Mouse (Mus musculus): ENCODE measurements at regions not wholly inside any gene's neighbourhood (a gene's known extent, or its start where the extent isn't known, plus 50 kb on each side); places are given as distances from the start of the nearest gene placed in this dataset.

DNA sequence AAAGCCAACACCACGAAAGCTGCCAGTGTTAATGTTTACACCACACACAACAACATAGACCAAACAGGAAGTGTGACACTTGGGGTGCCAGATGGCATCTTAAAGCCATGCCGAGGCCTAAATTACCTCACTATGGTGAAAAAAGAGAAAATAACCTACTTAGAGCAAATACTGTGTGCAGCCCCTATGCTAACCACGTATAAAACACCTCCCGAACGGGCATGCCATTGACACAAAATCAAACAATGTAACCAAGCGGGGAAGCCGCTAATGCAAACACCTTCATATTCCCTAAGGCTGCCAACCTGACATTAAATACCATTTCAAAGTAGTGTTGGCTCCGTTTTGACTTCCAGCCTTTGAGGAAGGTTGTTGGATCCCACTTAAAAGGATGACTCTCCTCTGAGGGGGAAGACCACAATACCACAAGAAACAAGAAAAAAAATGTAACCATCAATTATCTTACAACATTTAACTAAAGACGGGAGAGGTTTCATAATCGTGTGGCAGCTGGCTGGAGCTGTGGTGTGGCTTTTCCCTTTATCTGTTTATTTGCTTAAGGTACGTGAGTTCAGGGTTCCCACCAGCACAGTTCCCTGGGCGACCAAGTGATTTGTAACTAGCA lies 96.1 kb upstream of the Lef1 start:
- no peaks in the 10 kb centered on the region for H3K36me3 ChIP-seq (ENCODE audit: poor library complexity, severe bottlenecking)
- H3K4me1 ChIP-seq = peaks cover 3% of the 10 kb centered on the region
- no peak overlapping the region for H3K4me2 ChIP-seq
- 80% methylated on average over 12 of the region's 12 CpGs for WGBS
- no peak overlapping the region for H3K27ac ChIP-seq
- no peak for ATAC-seq
- H3K9ac ChIP-seq = no peak overlapping the region
- no peaks in the 10 kb centered on the region for H3K9me3 ChIP-seq (replicated peaks)
- no peaks in the 10 kb centered on the region for H3K27me3 ChIP-seq
- H3K4me3 ChIP-seq = no peak overlapping the region

DNA sequence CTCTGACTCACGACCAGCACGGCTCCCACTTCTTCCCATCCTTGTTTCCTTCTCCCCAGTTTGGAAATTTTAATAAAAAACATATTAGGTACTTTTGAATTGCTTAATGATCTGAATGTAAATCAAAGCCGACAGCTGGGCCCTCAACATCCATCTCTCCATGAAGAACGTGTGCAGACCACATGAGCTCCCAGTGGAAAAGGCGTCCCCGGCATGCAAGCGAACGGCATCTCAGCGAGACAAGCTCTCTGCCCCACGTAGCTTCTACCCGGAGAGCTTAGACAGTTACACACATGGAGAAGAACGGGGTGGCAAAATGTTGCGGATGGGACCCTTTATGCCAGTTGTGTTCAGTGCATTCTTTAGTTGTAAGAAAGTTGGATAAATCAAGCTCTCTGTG lies 109.6 kb upstream of the Lef1 start:
- no peak for ATAC-seq
- 89% methylated on average over 13 of the region's 13 CpGs for WGBS
- no peak overlapping the region for H3K27ac ChIP-seq
- H3K9me3 ChIP-seq (replicated peaks) = no peaks in the 10 kb centered on the region
- H3K27me3 ChIP-seq = no peaks in the 10 kb centered on the region
- no peak overlapping the region for H3K4me3 ChIP-seq
- no peak overlapping the region for H3K4me2 ChIP-seq
- H3K9ac ChIP-seq = no peak overlapping the region
- H3K36me3 ChIP-seq (ENCODE audit: poor library complexity, severe bottlenecking) = no peaks in the 10 kb centered on the region
- peaks cover 6% of the 10 kb centered on the region; the same call in 1 of the 2 replicates for H3K4me1 ChIP-seq

DNA sequence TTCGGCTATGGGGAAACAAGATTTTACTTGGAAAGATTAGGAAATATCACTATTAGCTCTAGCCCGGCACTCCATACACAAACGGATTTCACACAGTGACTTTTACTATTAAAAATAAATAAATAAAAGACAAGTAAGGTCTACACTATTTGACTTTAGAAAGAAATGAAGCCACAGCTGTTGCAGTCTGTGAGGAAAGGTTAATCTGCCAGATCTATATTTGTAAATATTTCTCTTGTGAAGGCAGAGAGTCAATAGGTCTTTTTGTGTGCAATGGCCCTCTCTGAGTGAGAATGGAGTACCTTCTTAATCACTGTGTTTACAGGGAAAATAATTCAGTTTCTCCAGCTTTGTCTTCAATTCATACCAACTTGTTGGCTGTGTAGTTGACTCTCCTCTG lies 110.0 kb upstream of the Lef1 start:
- Histone ChIP-seq H3K4me1 (peaks cover 6% of the 10 kb centered on the region; the same call in 1 of the 2 replicates), H3K36me3 (ENCODE audit: poor library complexity, severe bottlenecking) (no peaks in the 10 kb centered on the region), H3K4me3 (no peak overlapping the region), H3K27ac (no peak overlapping the region), H3K9ac (no peak overlapping the region), H3K9me3 (replicated peaks) (no peaks in the 10 kb centered on the region), H3K4me2 (no peak overlapping the region), H3K27me3 (no peaks in the 10 kb centered on the region)
- WGBS = 69% methylated on average over 3 of the region's 3 CpGs
- no peak for ATAC-seq

DNA sequence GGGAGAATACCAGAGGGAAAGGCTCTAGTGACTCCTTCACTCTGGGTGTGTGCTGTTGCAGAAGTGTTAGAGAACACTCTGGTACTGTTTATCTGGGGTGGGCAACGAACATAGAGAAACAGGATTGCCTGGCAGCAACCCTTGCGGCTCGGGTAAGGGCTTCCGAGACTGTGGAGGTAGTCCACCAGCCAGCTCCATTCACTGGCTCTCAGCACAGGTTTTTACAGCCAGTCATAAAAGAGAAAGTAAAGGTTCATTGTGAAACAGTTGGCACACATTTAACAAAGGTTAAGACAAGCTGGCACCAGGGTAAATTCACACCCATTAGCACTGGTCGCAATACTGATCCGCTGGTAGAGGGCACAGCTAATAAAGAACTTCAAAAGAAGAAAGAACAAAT lies 110.5 kb upstream of the Lef1 start:
- 64% methylated on average over 6 of the region's 6 CpGs for WGBS
- no peak overlapping the region for H3K27ac ChIP-seq
- H3K27me3 ChIP-seq = no peaks in the 10 kb centered on the region
- H3K4me2 ChIP-seq = no peak overlapping the region
- no peaks in the 10 kb centered on the region for H3K36me3 ChIP-seq (ENCODE audit: poor library complexity, severe bottlenecking)
- peaks cover 6% of the 10 kb centered on the region; the same call in 1 of the 2 replicates for H3K4me1 ChIP-seq
- H3K9ac ChIP-seq = no peak overlapping the region
- no peak overlapping the region for H3K4me3 ChIP-seq
- H3K9me3 ChIP-seq (replicated peaks) = no peaks in the 10 kb centered on the region
- no peak for ATAC-seq

DNA sequence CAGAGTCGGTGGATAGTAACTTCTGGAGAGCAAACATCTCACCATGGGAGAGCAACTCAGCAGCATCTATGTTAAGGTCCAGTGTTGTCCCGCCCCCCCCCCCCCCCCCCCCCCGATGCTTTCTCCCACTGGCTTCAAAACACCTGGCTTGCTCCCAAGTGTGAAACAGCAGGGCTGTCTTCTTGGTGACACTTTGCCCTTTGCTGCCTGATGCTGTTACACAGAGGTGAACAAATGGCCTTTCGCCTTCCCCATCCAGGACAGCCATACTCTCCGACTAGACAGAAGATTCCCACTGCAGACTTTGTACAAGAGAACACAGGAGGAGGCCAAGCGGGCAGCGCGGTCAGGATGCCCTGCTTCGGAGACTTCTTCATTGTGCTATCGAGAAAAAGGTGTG lies 111.8 kb upstream of the Lef1 start:
- H3K4me1 ChIP-seq = peaks cover 6% of the 10 kb centered on the region; the same call in 1 of the 2 replicates
- no peaks in the 10 kb centered on the region for H3K27me3 ChIP-seq
- H3K4me3 ChIP-seq = no peak overlapping the region
- H3K36me3 ChIP-seq (ENCODE audit: poor library complexity, severe bottlenecking) = no peaks in the 10 kb centered on the region
- WGBS = 82% methylated on average over 9 of the region's 10 CpGs
- H3K9ac ChIP-seq = no peak overlapping the region
- no peak overlapping the region for H3K27ac ChIP-seq
- no peak overlapping the region for H3K4me2 ChIP-seq
- no peak for ATAC-seq
- H3K9me3 ChIP-seq (replicated peaks) = no peaks in the 10 kb centered on the region

DNA sequence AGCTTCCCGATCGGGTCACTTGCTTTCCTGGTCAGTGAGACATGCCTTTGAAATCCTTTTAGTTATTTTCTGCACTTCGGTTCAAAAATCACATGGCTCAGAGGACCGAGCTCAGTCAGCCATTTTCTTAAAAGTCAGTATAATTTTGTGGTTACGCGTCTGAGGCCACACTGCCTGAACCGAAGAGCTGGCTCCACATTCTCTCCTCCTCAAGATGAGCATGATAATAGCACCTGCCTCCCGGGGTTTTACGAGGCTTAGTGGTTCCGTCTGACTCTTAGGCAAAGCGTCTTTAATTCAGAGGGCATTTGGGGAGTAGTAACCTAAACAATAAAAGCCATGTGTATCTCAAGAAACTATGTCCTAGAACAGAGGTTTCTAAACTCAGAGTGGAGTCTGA lies 113.5 kb upstream of the Lef1 start:
- H3K9me3 ChIP-seq (replicated peaks) = no peaks in the 10 kb centered on the region
- ATAC-seq = no peak
- H3K9ac ChIP-seq = no peak overlapping the region
- no peaks in the 10 kb centered on the region for H3K27me3 ChIP-seq
- WGBS = 63% methylated on average over 11 of the region's 11 CpGs
- H3K27ac ChIP-seq = no peak overlapping the region
- H3K36me3 ChIP-seq (ENCODE audit: poor library complexity, severe bottlenecking) = no peaks in the 10 kb centered on the region
- H3K4me1 ChIP-seq = peaks cover 6% of the 10 kb centered on the region; the same call in 1 of the 2 replicates
- H3K4me2 ChIP-seq = no peak overlapping the region
- H3K4me3 ChIP-seq = no peak overlapping the region

DNA sequence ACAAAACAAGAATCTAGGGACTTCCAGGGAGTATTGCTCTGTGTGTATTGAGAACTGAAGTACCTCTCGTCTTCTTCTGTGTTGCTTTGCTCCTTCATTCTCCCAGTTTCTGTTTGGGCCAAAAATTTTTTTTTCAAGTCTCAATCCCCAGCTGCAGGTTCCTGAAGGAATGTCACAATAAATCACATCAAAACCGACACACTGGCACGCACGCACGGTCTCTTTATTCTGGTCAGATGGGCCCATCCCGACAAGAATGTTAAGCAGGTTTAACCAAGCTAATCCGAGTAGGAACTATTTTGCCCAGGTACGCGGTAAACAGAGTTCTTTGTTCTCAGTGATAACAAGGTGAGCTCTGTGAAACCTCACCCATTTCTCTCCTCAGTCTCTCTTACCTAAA lies 118.3 kb upstream of the Lef1 start:
- no peaks in the 10 kb centered on the region for H3K36me3 ChIP-seq (ENCODE audit: poor library complexity, severe bottlenecking)
- ATAC-seq = no peak
- 45% methylated on average over 9 of the region's 9 CpGs for WGBS
- no peaks in the 10 kb centered on the region for H3K9me3 ChIP-seq (replicated peaks)
- H3K27me3 ChIP-seq = no peaks in the 10 kb centered on the region
- H3K4me3 ChIP-seq = no peak overlapping the region
- no peak overlapping the region for H3K4me2 ChIP-seq
- no peaks in the 10 kb centered on the region for H3K4me1 ChIP-seq
- no peak overlapping the region for H3K27ac ChIP-seq
- no peak overlapping the region for H3K9ac ChIP-seq

DNA sequence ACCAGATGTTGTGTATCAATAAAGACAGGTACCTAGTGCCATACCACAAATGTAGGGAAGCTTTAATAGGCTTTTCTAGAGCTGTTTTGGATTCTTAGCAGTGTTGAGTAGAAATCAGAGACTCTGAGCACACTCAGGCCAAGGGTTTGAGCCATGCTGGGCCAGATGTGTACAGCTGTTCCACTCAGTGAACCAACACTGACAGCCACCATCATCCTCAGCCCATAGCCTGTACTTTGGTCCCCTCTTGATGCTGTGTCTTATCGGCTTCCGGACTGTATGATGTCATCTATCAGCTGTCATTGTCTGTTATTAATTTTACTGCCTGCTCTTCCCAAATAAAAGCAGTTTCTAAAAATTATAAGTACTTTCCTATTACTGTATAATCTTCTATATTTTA lies 123.6 kb upstream of the Lef1 start:
- no peak overlapping the region for H3K9ac ChIP-seq
- no peak for ATAC-seq
- WGBS = 93% methylated on average over 2 of the region's 2 CpGs
- no peak overlapping the region for H3K4me3 ChIP-seq
- H3K4me2 ChIP-seq = no peak overlapping the region
- H3K9me3 ChIP-seq (replicated peaks) = no peaks in the 10 kb centered on the region
- no peaks in the 10 kb centered on the region for H3K27me3 ChIP-seq
- no peaks in the 10 kb centered on the region for H3K36me3 ChIP-seq (ENCODE audit: poor library complexity, severe bottlenecking)
- no peak overlapping the region for H3K27ac ChIP-seq
- no peaks in the 10 kb centered on the region for H3K4me1 ChIP-seq

DNA sequence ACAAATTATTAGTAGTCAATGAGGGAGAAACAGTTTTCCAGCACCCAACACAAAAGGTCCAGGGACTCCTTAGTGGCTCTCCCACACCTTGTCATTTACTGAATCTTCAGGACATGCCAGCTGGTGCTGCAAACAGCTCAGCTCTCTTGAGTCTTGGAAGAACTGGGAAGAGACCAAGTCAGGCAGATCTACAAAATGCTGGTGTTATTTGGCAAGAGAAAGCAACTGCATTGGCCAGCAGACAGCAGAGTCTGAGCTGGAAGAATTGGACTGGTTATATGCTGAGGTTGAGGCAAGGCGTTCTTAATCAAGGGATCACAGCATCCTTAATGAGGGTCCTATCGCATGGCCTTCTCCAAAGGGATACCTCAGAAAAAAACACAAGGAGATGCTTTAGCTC lies 124.2 kb upstream of the Lef1 start:
- Histone ChIP-seq H3K4me3 (no peak overlapping the region), H3K9me3 (replicated peaks) (no peaks in the 10 kb centered on the region), H3K4me1 (no peaks in the 10 kb centered on the region), H3K27ac (no peak overlapping the region), H3K36me3 (ENCODE audit: poor library complexity, severe bottlenecking) (no peaks in the 10 kb centered on the region), H3K27me3 (no peaks in the 10 kb centered on the region), H3K4me2 (no peak overlapping the region), H3K9ac (no peak overlapping the region)
- 85% methylated on average over 2 of the region's 2 CpGs for WGBS
- no peak for ATAC-seq

DNA sequence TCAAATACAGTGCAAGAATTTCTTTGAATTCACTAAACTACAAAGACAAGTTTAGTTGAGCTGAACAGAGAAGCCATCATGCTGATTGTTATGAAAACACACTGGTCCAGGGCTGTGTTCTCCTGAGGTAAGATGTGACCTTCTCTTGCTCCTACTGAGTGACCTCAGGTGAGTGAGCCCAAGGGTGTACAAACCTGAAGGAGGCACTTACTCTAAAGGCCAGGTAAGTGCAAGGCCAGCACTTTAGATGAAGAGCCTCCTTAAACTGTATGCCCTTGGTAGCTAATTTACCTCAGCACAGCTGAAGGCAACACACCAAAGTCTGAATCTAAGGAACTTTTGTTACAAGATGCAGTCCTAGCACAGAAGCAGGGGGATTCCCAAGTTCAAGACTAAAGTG lies 128.7 kb upstream of the Lef1 start:
- Histone ChIP-seq H3K27me3 (no peaks in the 10 kb centered on the region), H3K27ac (no peak overlapping the region), H3K4me3 (no peak overlapping the region), H3K36me3 (ENCODE audit: poor library complexity, severe bottlenecking) (no peaks in the 10 kb centered on the region), H3K9me3 (replicated peaks) (no peaks in the 10 kb centered on the region), H3K4me2 (no peak overlapping the region), H3K4me1 (no peaks in the 10 kb centered on the region), H3K9ac (no peak overlapping the region)
- no peak for ATAC-seq

DNA sequence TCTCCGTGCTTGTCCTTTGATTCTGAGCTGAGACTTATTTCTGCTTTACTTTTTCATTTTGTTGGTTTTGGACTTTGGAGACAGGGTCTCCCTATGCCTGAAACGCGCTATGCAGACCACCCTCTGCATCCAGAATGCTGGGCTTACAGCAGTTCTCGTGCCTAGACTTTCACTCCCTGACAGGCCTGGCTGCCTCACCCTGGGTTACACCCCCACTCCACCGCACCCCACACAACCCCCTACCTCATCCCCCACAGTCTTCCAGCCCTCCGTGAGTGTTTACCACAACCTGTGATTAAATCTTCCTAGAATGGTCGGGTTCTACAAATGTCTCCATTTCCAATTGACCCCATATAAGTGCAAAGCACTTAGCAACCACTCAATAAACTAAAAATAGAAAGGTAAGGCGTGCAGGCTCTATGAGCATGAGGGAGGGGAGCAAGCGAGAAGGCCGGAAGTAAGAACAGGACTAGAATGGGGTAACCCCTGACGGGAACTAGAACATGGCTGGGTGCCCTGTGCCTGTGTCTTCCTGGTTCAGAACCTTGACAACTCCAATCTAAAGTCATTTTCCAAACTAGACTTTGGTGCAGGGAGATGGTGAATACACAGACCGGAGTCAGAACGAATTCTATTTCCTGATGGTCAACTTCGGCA lies 131.2 kb upstream of the Lef1 start:
- Histone ChIP-seq H3K4me3 (no peak overlapping the region), H3K4me1 (no peaks in the 10 kb centered on the region), H3K4me2 (no peak overlapping the region), H3K36me3 (ENCODE audit: poor library complexity, severe bottlenecking) (no peaks in the 10 kb centered on the region), H3K9ac (no peak overlapping the region), H3K27ac (no peak overlapping the region), H3K9me3 (replicated peaks) (no peaks in the 10 kb centered on the region), H3K27me3 (no peaks in the 10 kb centered on the region)
- WGBS = 82% methylated on average over 14 of the region's 14 CpGs
- ATAC-seq = no peak

DNA sequence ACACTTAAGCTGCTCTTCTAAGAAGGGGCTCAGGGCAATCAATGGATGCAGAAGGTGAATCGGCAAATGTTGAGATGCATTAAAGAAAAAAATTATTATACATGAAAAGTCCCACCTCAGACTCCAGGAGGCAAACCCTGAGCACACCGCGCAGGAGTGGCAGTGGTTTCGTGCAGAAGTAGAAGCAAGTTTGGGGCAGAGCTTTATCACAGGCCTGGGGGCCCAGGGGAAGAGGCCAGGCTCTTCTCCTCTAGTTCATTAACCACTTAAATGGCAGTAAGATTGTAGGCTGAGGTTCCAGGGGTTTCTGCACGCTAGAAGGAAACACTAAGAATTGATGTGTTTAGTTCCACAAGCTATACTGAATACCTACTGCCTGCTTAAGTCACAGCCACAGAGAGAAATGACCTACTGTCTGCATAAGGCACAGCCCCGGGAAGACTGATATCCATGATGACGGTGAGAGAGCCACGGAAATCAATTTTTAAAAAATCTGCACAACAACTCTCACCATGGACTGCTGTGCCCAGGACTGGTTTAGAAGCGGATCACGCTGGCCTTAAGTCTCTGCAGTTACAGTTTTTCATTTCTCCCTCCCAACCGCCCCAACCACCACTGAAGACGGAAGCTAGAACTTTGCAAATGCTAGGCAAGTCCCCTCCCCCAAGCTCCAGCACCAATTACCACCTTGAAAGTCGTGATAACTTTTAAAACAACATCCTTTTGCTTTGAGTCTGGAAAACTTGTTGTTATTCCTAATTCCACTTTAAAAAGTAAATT lies 132.2 kb upstream of the Lef1 start:
- 58% methylated on average over 13 of the region's 13 CpGs for WGBS

More for the DNA sequence above, 132.2 kb upstream of the Lef1 start:
- Histone ChIP-seq H3K4me1 (no peaks in the 10 kb centered on the region), H3K9ac (no peak overlapping the region), H3K9me3 (replicated peaks) (no peaks in the 10 kb centered on the region), H3K27ac (no peak overlapping the region), H3K36me3 (ENCODE audit: poor library complexity, severe bottlenecking) (no peaks in the 10 kb centered on the region), H3K4me2 (no peak overlapping the region), H3K27me3 (no peaks in the 10 kb centered on the region), H3K4me3 (no peak overlapping the region)
- ATAC-seq = no peak
